Mouse (Mus musculus) hindbrain, embryonic 13.5 days (tissue): Measurements from ENCODE around the gene Patl1. TPM values are rescaled to one million over a fixed set of nuclear protein-coding genes. Genes with fewer than 3 reads are reported as not detected.
"Not testable (repeated sequence)": the region's sequence is repeated elsewhere in the genome, so short reads cannot be mapped to it uniquely, and the experiment has no call there.

Source experiments
- ATAC-seq: fragments of 200-750 bp; cut with Nextera tagmentation; 2 replicates; pipeline ENCODE4 v1.8.0; 2017; ENCODE audit warnings: moderate TSS enrichment; ENCODE audit not compliant: low FRiP score
- H3K27ac ChIP-seq: fragments of 300-500 bp; sonication (generic); 2 replicates; pipeline ENCODE4 v1.5.1; 2015; ENCODE audit warnings: inconsistent platforms, mild to moderate bottlenecking, moderate library complexity
- H3K27me3 ChIP-seq: fragments of 300-500 bp; sonication (generic); 2 replicates; pipeline ENCODE4 v1.6.1; 2015; ENCODE audit warnings: mild to moderate bottlenecking, inconsistent platforms
- H3K36me3 ChIP-seq: fragments of 300-500 bp; sonication (generic); 2 replicates; pipeline ENCODE4 v1.6.1; 2015; ENCODE audit warnings: mild to moderate bottlenecking, inconsistent platforms
- H3K4me1 ChIP-seq: fragments of 300-500 bp; sonication (generic); replicated peaks from 2 replicates; pipeline ENCODE4 v1.6.1; 2015; ENCODE audit warnings: inconsistent platforms
- H3K4me2 ChIP-seq: fragments of 300-500 bp; sonication (generic); 2 replicates; pipeline ENCODE4 v1.6.1; 2015; ENCODE audit warnings: inconsistent platforms, mild to moderate bottlenecking, moderate library complexity
- H3K4me3 ChIP-seq: fragments of 300-500 bp; sonication (generic); 2 replicates; pipeline ENCODE4 v1.5.1; 2015; ENCODE audit warnings: mild to moderate bottlenecking, inconsistent platforms
- H3K9ac ChIP-seq: fragments of 300-500 bp; sonication (generic); 2 replicates; pipeline ENCODE4 v1.6.1; 2015; ENCODE audit warnings: mild to moderate bottlenecking, inconsistent platforms
- H3K9me3 ChIP-seq: fragments of 300-500 bp; sonication (generic); 2 replicates; pipeline ENCODE4 v1.6.1; 2016; ENCODE audit warnings: inconsistent platforms
- WGBS: fragments of 180-500 bp; shearing (Covaris S2); methylation state at CpG from one replicate; pipeline ENCODE4 v1.1.7; 2015; 5-methylcytosine and 5-hydroxymethylcytosine counted together
- polyA plus RNA-seq: library from polyadenylated mRNA; unstranded; fragments of >200 nt; fragmentation: Nextera tagmentation; extraction: Ambion mirVana; gene quantifications from 2 replicates; pipeline ENCODE4 v1.2.1, GENCODE M21; 2015

The Patl1 gene
- polyA plus RNA-seq, 1 experiment from 2014 or later = 19.6 TPM

- ATAC-seq = no peak
- Histone ChIP-seq H3K36me3 (peaks cover 45% of the 10 kb centered on the region), H3K9me3 (no peaks in the 10 kb centered on the region)
Observed at GRCm38 (mm10) chr19:11969155-11970050, 57.2 kb downstream of the Patl1 start.

GRCm38 (mm10) chr19:11973511-11974222 is 61.5 kb downstream of the Patl1 start:
- 95% methylated on average over 13 of the region's 13 CpGs for WGBS
- H3K4me3 ChIP-seq = no peak overlapping the region
- H3K27ac ChIP-seq = no peak overlapping the region
- no peak for ATAC-seq
- H3K4me1 ChIP-seq = peaks cover 9% of the 10 kb centered on the region
- H3K4me2 ChIP-seq = no peak overlapping the region
- H3K9ac ChIP-seq = no peak overlapping the region
- H3K9me3 ChIP-seq = no peaks in the 10 kb centered on the region
- no peaks in the 10 kb centered on the region for H3K27me3 ChIP-seq
- H3K36me3 ChIP-seq = peaks cover 84% of the 10 kb centered on the region

More at GRCm38 (mm10) chr19:11969155-11970050, 57.2 kb downstream of the Patl1 start:
- 81% methylated on average over 9 of the region's 9 CpGs for WGBS
- Histone ChIP-seq H3K27ac (no peak overlapping the region), H3K4me1 (peaks cover 27% of the 10 kb centered on the region), H3K4me3 (no peak overlapping the region), H3K9ac (no peak overlapping the region), H3K4me2 (no peak overlapping the region), H3K27me3 (no peaks in the 10 kb centered on the region)

- no peak overlapping the region for H3K4me3 ChIP-seq
- no peak overlapping the region for H3K9ac ChIP-seq
- H3K27ac ChIP-seq = no peak overlapping the region
- WGBS = 88% methylated on average over 2 of the region's 2 CpGs
- H3K9me3 ChIP-seq = no peaks in the 10 kb centered on the region
- H3K4me2 ChIP-seq = no peak overlapping the region
- H3K27me3 ChIP-seq = no peaks in the 10 kb centered on the region
- no peak for ATAC-seq
- peaks cover 4% of the 10 kb centered on the region for H3K4me1 ChIP-seq
- H3K36me3 ChIP-seq = peaks cover 89% of the 10 kb centered on the region
Observed at GRCm38 (mm10) chr19:11974223-11974540, 62.0 kb downstream of the Patl1 start.

GRCm38 (mm10) chr19:11975683-11976082 is 63.5 kb downstream of the Patl1 start:
- Histone ChIP-seq H3K9ac (no peak overlapping the region), H3K27me3 (no peaks in the 10 kb centered on the region), H3K27ac (no peak overlapping the region), H3K36me3 (peaks cover 100% of the 10 kb centered on the region), H3K4me1 (no peaks in the 10 kb centered on the region), H3K9me3 (no peaks in the 10 kb centered on the region), H3K4me3 (no peak overlapping the region), H3K4me2 (no peak overlapping the region)
- 92% methylated on average over 4 of the region's 4 CpGs for WGBS
- no peak for ATAC-seq

- H3K9ac ChIP-seq = no peak overlapping the region
- 89% methylated on average over 5 of the region's 5 CpGs for WGBS
- H3K4me3 ChIP-seq = no peak overlapping the region
- H3K9me3 ChIP-seq = no peaks in the 10 kb centered on the region
- H3K27me3 ChIP-seq = no peaks in the 10 kb centered on the region
- H3K36me3 ChIP-seq = peaks cover 98% of the 10 kb centered on the region
- H3K4me2 ChIP-seq = no peak overlapping the region
- no peak overlapping the region for H3K27ac ChIP-seq
- no peaks in the 10 kb centered on the region for H3K4me1 ChIP-seq
- no peak for ATAC-seq
Observed at GRCm38 (mm10) chr19:11977363-11977762, 65.2 kb downstream of the Patl1 start.

GRCm38 (mm10) chr19:11980471-11980870 is 68.3 kb downstream of the Patl1 start:
- no peak overlapping the region for H3K27ac ChIP-seq
- ATAC-seq = no peak
- H3K27me3 ChIP-seq = no peaks in the 10 kb centered on the region
- no peak overlapping the region for H3K4me3 ChIP-seq
- no peak overlapping the region for H3K4me2 ChIP-seq
- H3K36me3 ChIP-seq = peaks cover 94% of the 10 kb centered on the region
- H3K4me1 ChIP-seq = no peaks in the 10 kb centered on the region
- no peak overlapping the region for H3K9ac ChIP-seq
- 91% methylated on average over 4 of the region's 4 CpGs for WGBS
- H3K9me3 ChIP-seq = no peaks in the 10 kb centered on the region

- H3K9ac ChIP-seq, H3K4me1 ChIP-seq, H3K9me3 ChIP-seq, H3K4me3 ChIP-seq, H3K27me3 ChIP-seq, ATAC-seq, H3K4me2 ChIP-seq, H3K27ac ChIP-seq: not testable (repeated sequence)
- H3K36me3 ChIP-seq = peaks cover 88% of the 10 kb centered on the region
- 90% methylated on average over 5 of the region's 5 CpGs for WGBS
Observed at GRCm38 (mm10) chr19:11984614-11985013, 72.4 kb downstream of the Patl1 start.

- H3K9ac ChIP-seq = no peak overlapping the region
- H3K9me3 ChIP-seq = no peaks in the 10 kb centered on the region
- H3K27me3 ChIP-seq = no peaks in the 10 kb centered on the region
- peaks cover 88% of the 10 kb centered on the region for H3K36me3 ChIP-seq
- H3K27ac ChIP-seq = no peak overlapping the region
- no peaks in the 10 kb centered on the region for H3K4me1 ChIP-seq
- 95% methylated on average over 3 of the region's 3 CpGs for WGBS
- no peak overlapping the region for H3K4me3 ChIP-seq
- ATAC-seq = no peak
- H3K4me2 ChIP-seq = no peak overlapping the region
Observed at GRCm38 (mm10) chr19:11987841-11988240, 75.6 kb downstream of the Patl1 start.

GRCm38 (mm10) chr19:11989334-11989733 is 77.1 kb downstream of the Patl1 start:
- Histone ChIP-seq H3K4me2 (no peak overlapping the region), H3K9ac (no peak overlapping the region), H3K4me3 (no peak overlapping the region), H3K4me1 (no peaks in the 10 kb centered on the region), H3K9me3 (no peaks in the 10 kb centered on the region), H3K27me3 (no peaks in the 10 kb centered on the region), H3K36me3 (peaks cover 86% of the 10 kb centered on the region), H3K27ac (no peak overlapping the region)
- WGBS = 98% methylated on average over 7 of the region's 7 CpGs
- no peak for ATAC-seq

GRCm38 (mm10) chr19:11992034-11992433 is 79.8 kb downstream of the Patl1 start:
- Histone ChIP-seq H3K36me3 (peaks cover 83% of the 10 kb centered on the region), H3K9ac (no peak overlapping the region), H3K4me2 (no peak overlapping the region), H3K27me3 (no peaks in the 10 kb centered on the region), H3K27ac (no peak overlapping the region), H3K4me1 (no peaks in the 10 kb centered on the region), H3K4me3 (no peak overlapping the region), H3K9me3 (no peaks in the 10 kb centered on the region)
- no peak for ATAC-seq
- 97% methylated on average over 9 of the region's 9 CpGs for WGBS

- Histone ChIP-seq H3K9ac (no peak overlapping the region), H3K27me3 (no peaks in the 10 kb centered on the region), H3K4me1 (no peaks in the 10 kb centered on the region), H3K4me2 (no peak overlapping the region), H3K9me3 (no peaks in the 10 kb centered on the region), H3K27ac (no peak overlapping the region), H3K4me3 (no peak overlapping the region), H3K36me3 (peaks cover 79% of the 10 kb centered on the region)
- WGBS = 94% methylated on average over 10 of the region's 10 CpGs
- no peak for ATAC-seq
Observed at GRCm38 (mm10) chr19:11992441-11993029, 80.3 kb downstream of the Patl1 start.
